Mouse (Mus musculus) embryonic fibroblast, embryonic 13.5 days (primary cell): ENCODE measurements at regions not wholly inside any gene's neighbourhood (a gene's known extent, or its start where the extent isn't known, plus 50 kb on each side); places are given as distances from the start of the nearest gene placed in this dataset.

Experiments
- CTCF ChIP-seq: IDR thresholded peaks from 2 replicates; pipeline ENCODE4 v1.5.1; 2011; ENCODE audit warnings: mild to moderate bottlenecking, control low read depth, low read length, moderate library complexity, borderline replicate concordance; ENCODE audit not compliant: insufficient read depth
- POLR2A ChIP-seq: IDR thresholded peaks from 2 replicates; pipeline ENCODE4 v1.6.1; 2011; ENCODE audit warnings: low read depth, mild to moderate bottlenecking, control low read depth, low read length, moderate library complexity

DNA sequence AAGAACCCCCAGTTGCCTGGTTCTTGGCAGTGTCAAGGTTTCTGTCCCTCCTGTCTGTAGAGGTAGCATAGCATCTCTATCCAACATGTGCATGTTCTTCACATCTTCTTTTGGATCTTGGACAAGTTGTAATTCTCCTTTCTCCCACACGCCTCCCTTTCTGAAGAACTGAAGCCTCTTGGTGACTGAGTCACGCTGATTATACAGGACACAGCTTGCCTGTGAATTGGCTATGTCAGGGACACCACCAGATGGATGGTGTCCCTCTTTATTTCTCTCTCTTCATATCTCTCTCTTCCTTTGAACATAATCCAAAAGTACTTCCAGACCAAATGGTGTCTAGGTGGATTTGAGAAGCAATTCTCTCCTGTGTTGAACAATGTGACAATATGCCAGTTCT, 105.9 kb upstream of the Arhgap24 start:
- no peak for TF ChIP-seq CTCF
- TF ChIP-seq POLR2A = no peak
